Mouse (Mus musculus) cerebellum, adult 18-20 months (tissue): ENCODE measurements at regions not wholly inside any gene's neighbourhood (a gene's known extent, or its start where the extent isn't known, plus 50 kb on each side); places are given as distances from the start of the nearest gene placed in this dataset.

Source experiments
- DNase-seq, 2 experiments: peaks; one replicate each; pipeline ENCODE4 v3.0.0; 2021

GRCm38 (mm10) chr1:14513662-14514061 is 1579.5 kb downstream of the 4930444P10Rik start:
- DNase-seq: no peak

GRCm38 (mm10) chr1:14512481-14513285 is 1580.4 kb downstream of the 4930444P10Rik start:
- DNase-seq: no peak

GRCm38 (mm10) chr1:14506831-14507690 is 1586.1 kb downstream of the 4930444P10Rik start:
- DNase-seq: no peak

- peak in 1 of 2 experiments; percentile 5 for DNase-seq
Observed at GRCm38 (mm10) chr1:14506201-14506830, 1586.8 kb downstream of the 4930444P10Rik start.

GRCm38 (mm10) chr1:14505741-14506140 is 1587.4 kb downstream of the 4930444P10Rik start:
- DNase-seq: no peak

- DNase-seq: no peak
Observed at GRCm38 (mm10) chr1:14504767-14505343, 1588.3 kb downstream of the 4930444P10Rik start.

GRCm38 (mm10) chr1:14503881-14504742 is 1589.0 kb downstream of the 4930444P10Rik start:
- no peak for DNase-seq

GRCm38 (mm10) chr1:14503193-14503800 is 1589.8 kb downstream of the 4930444P10Rik start:
- DNase-seq: no peak

GRCm38 (mm10) chr1:14499105-14499504 is 1594.0 kb downstream of the 4930444P10Rik start:
- no peak for DNase-seq

GRCm38 (mm10) chr1:14490026-14490425 is 1603.1 kb downstream of the 4930444P10Rik start:
- DNase-seq: no peak

GRCm38 (mm10) chr1:14487708-14488127 is 1605.4 kb downstream of the 4930444P10Rik start:
- DNase-seq: no peak

- no peak for DNase-seq
Observed at GRCm38 (mm10) chr1:14485746-14486145, 1607.4 kb downstream of the 4930444P10Rik start.

GRCm38 (mm10) chr1:14484121-14484916 is 1608.8 kb downstream of the 4930444P10Rik start:
- no peak for DNase-seq

- no peak for DNase-seq
Observed at GRCm38 (mm10) chr1:14472294-14472693, 1620.8 kb downstream of the 4930444P10Rik start.

- DNase-seq: no peak
Observed at GRCm38 (mm10) chr1:14471551-14471950, 1621.6 kb downstream of the 4930444P10Rik start.

GRCm38 (mm10) chr1:14464788-14465482 is 1628.2 kb downstream of the 4930444P10Rik start:
- no peak for DNase-seq

- no peak for DNase-seq
Observed at GRCm38 (mm10) chr1:14462496-14462895, 1630.6 kb downstream of the 4930444P10Rik start.

- no peak for DNase-seq
Observed at GRCm38 (mm10) chr1:14460811-14461210, 1632.3 kb downstream of the 4930444P10Rik start.

GRCm38 (mm10) chr1:14429326-14429725 is 1663.8 kb downstream of the 4930444P10Rik start:
- no peak for DNase-seq

- DNase-seq: no peak
Observed at GRCm38 (mm10) chr1:14421030-14421429, 1672.1 kb downstream of the 4930444P10Rik start.
